Mouse (Mus musculus) small intestine, adult 2 months (tissue): ENCODE data around the gene Pla2g2c.

ENCODE experiments used
- CTCF ChIP-seq: fragments of 200-500 bp; IDR thresholded peaks from 2 replicates; pipeline ENCODE4 v1.5.1; 2012; ENCODE audit warnings: low read depth, mild to moderate bottlenecking, control low read depth, inconsistent platforms, low read length, moderate library complexity, mixed read lengths; ENCODE audit not compliant: insufficient replicate concordance, insufficient read length; ENCODE audit errors: extremely low read depth
- POLR2A ChIP-seq: fragments of 200-500 bp; IDR thresholded peaks from 2 replicates; pipeline ENCODE4 v1.6.1; 2012; ENCODE audit warnings: low read depth, mild to moderate bottlenecking, control low read depth, inconsistent platforms, low read length, moderate library complexity

GRCm38 (mm10) chr4:138685813-138686212 is 38.8 kb upstream of the Pla2g2c start:
- TF ChIP-seq CTCF: no peak
- TF ChIP-seq POLR2A: no peak
